Mouse (Mus musculus) limb, embryonic 15.5 days (tissue): ENCODE measurements around the gene Olfr641. TPM values are rescaled to one million over a fixed set of nuclear protein-coding genes. Genes with fewer than 3 reads are reported as not detected.

Source experiments
- ATAC-seq: fragments of 200-750 bp; cut with Nextera tagmentation; 2 replicates; pipeline ENCODE4 v1.8.0; 2017; ENCODE audit warnings: low read depth, moderate TSS enrichment; ENCODE audit not compliant: insufficient number of reproducible peaks, low FRiP score, low TSS enrichment
- H3K27ac ChIP-seq: fragments of 300-500 bp; sonication (generic); 2 replicates; pipeline ENCODE4 v1.5.1; 2015; ENCODE audit warnings: moderate library complexity, mild to moderate bottlenecking, inconsistent platforms
- H3K27me3 ChIP-seq: fragments of 300-500 bp; sonication (generic); 2 replicates; pipeline ENCODE4 v1.6.1; 2015; ENCODE audit warnings: inconsistent platforms
- H3K36me3 ChIP-seq: fragments of 300-500 bp; sonication (generic); 2 replicates; pipeline ENCODE4 v1.6.1; 2015; ENCODE audit warnings: inconsistent platforms
- H3K4me1 ChIP-seq: fragments of 300-500 bp; sonication (generic); 2 replicates; pipeline ENCODE4 v1.6.1; 2015; ENCODE audit warnings: inconsistent platforms
- H3K4me2 ChIP-seq: fragments of 300-500 bp; sonication (generic); 2 replicates; pipeline ENCODE4 v1.6.1; 2015; ENCODE audit warnings: mild to moderate bottlenecking, inconsistent platforms
- H3K4me3 ChIP-seq: fragments of 300-500 bp; sonication (generic); 2 replicates; pipeline ENCODE4 v1.5.1; 2015; ENCODE audit warnings: mild to moderate bottlenecking, inconsistent platforms
- H3K9ac ChIP-seq: fragments of 300-500 bp; sonication (generic); 2 replicates; pipeline ENCODE4 v1.6.1; 2015; ENCODE audit warnings: inconsistent platforms
- H3K9me3 ChIP-seq: fragments of 300-500 bp; sonication (generic); 2 replicates; pipeline ENCODE4 v1.6.1; 2016; ENCODE audit warnings: inconsistent platforms
- WGBS: fragments of 180-500 bp; shearing (Covaris S2); methylation state at CpG from one replicate; pipeline ENCODE4 v1.1.7; 2015; 5-methylcytosine and 5-hydroxymethylcytosine counted together
- polyA plus RNA-seq: library from polyadenylated mRNA; unstranded; fragments of >200 nt; fragmentation: Nextera tagmentation; extraction: Ambion mirVana; gene quantifications from 2 replicates; pipeline ENCODE4 v1.2.1, GENCODE M21; 2015

Gene Olfr641
- polyA plus RNA-seq, 1 experiment from 2014 or later, result not detected

GRCm38 (mm10) chr7:104085365-104085764 lies 50.1 kb downstream of the Olfr641 start, which contains the start of gene Olfr645:
Olfr645 (minus strand) TSS chr7:104085465.
- no peak within 1 kb of the TSS for H3K9ac ChIP-seq
- H3K27me3 ChIP-seq, result no peaks in the 10 kb centered on the region
- H3K4me3 ChIP-seq, result no peak within 1 kb of the TSS
- H3K36me3 ChIP-seq, result no peaks in the 10 kb centered on the region
- ATAC-seq, result no peak
- no peaks in the 10 kb centered on the region for H3K4me1 ChIP-seq
- H3K27ac ChIP-seq, result no peak within 1 kb of the TSS
- no peak within 1 kb of the TSS for H3K4me2 ChIP-seq
- WGBS, result 71% methylated on average over 1 of the region's 1 CpGs
- H3K9me3 ChIP-seq, result no peaks in the 10 kb centered on the region

Other genes starting within 250 kb of the Olfr641 start
- gene Olfr67, start 243.6 kb upstream of the Olfr641 start, polyA plus RNA-seq, result not detected in 2 replicates
- 3,412 and 3,951 TPM in 2 replicates for gene Hbb-bt, start 221.4 kb upstream of the Olfr641 start, polyA plus RNA-seq
- 10,346 and 10,923 TPM in 2 replicates for gene Hbb-bs, start 207.3 kb upstream of the Olfr641 start, polyA plus RNA-seq
- gene Hbb-bh2, start 194.9 kb upstream of the Olfr641 start, polyA plus RNA-seq, result not detected in 2 replicates
- gene Hbb-bh1, start 192.3 kb upstream of the Olfr641 start, polyA plus RNA-seq, result 3.2 and 5.3 TPM in 2 replicates
- gene Hbb-y, start 182.2 kb upstream of the Olfr641 start, polyA plus RNA-seq, result 236 and 533 TPM in 2 replicates
- not detected in 2 replicates for gene Olfr66, start 149.2 kb upstream of the Olfr641 start, polyA plus RNA-seq
- gene Olfr64, start 141.0 kb upstream of the Olfr641 start, polyA plus RNA-seq, result not detected in 2 replicates
- not detected in 2 replicates for gene Olfr65, start 132.0 kb upstream of the Olfr641 start, polyA plus RNA-seq
- not detected in 2 replicates for gene Olfr631, start 106.6 kb upstream of the Olfr641 start, polyA plus RNA-seq
- gene Olfr632, start 101.1 kb upstream of the Olfr641 start, polyA plus RNA-seq, result not detected in 2 replicates
- gene Olfr633, start 91.0 kb upstream of the Olfr641 start, polyA plus RNA-seq, result not detected in 2 replicates
- not detected in 2 replicates for gene Olfr635, start 64.3 kb upstream of the Olfr641 start, polyA plus RNA-seq
- not detected in 2 replicates for gene Olfr638, start 36.7 kb upstream of the Olfr641 start, polyA plus RNA-seq
- not detected in 2 replicates for gene Olfr639, start 18.1 kb upstream of the Olfr641 start, polyA plus RNA-seq
- gene Olfr640, start 9.9 kb upstream of the Olfr641 start, polyA plus RNA-seq, result not detected in 2 replicates
- not detected in 2 replicates for gene Olfr642, start 17.2 kb downstream of the Olfr641 start, polyA plus RNA-seq
- not detected in 2 replicates for gene 4930516K23Rik, start 26.0 kb downstream of the Olfr641 start, polyA plus RNA-seq
- not detected in 2 replicates for gene Olfr644, start 36.4 kb downstream of the Olfr641 start, polyA plus RNA-seq
- gene Olfr645, start 50.0 kb downstream of the Olfr641 start, polyA plus RNA-seq, result not detected in 2 replicates
- not detected in 2 replicates for gene Olfr646, start 69.4 kb downstream of the Olfr641 start, polyA plus RNA-seq
- gene Ubqln5, start 94.4 kb downstream of the Olfr641 start, polyA plus RNA-seq, result not detected in 2 replicates
- not detected in 2 replicates for gene Olfr643, start 102.0 kb downstream of the Olfr641 start, polyA plus RNA-seq
- not detected in 2 replicates for gene Ubqln3, start 107.8 kb downstream of the Olfr641 start, polyA plus RNA-seq
- gene Ubqlnl, start 115.1 kb downstream of the Olfr641 start, polyA plus RNA-seq, result not detected in 2 replicates
- gene Olfm5, start 129.4 kb downstream of the Olfr641 start, polyA plus RNA-seq, result not detected in 2 replicates
- gene Olfr648, start 147.9 kb downstream of the Olfr641 start, polyA plus RNA-seq, result 0.11 and 0.24 TPM in 2 replicates
- not detected in 2 replicates for gene Olfr649, start 160.5 kb downstream of the Olfr641 start, polyA plus RNA-seq
- gene Trim6, start 183.3 kb downstream of the Olfr641 start, polyA plus RNA-seq, result 0.50 and 0.61 TPM in 2 replicates
- gene Trim34a, start 209.0 kb downstream of the Olfr641 start, polyA plus RNA-seq, result 1.8 and 1.9 TPM in 2 replicates